Mouse (Mus musculus) left cerebral cortex, postnatal 25 days (tissue): ENCODE measurements around the gene Ube2g1. TPM values are rescaled to one million over a fixed set of nuclear protein-coding genes. Genes with fewer than 3 reads are reported as not detected.
"Not testable (repeated sequence)": the region's sequence is repeated elsewhere in the genome, so short reads cannot be mapped to it uniquely, and the experiment has no call there.

Experiments
- DNase-seq, 2 experiments: peaks; one replicate each; pipeline ENCODE4 v3.0.0; 2022; ENCODE audit warnings: low spot score in 2 of 2, mixed read lengths in 1 of 2
- intact Hi-C: fragments of 180-260 bp; cut with DNase I; formaldehyde crosslinking; loops from one replicate; pipeline ENCODE4 v1.15.1; 2025
- total RNA-seq, 2 experiments: library from RNA; stranded (reverse); gene quantifications; 2 replicates each; pipeline ENCODE4 v1.2.3; 2021

Gene Ube2g1
- total RNA-seq, 2 experiments from 2014 or later: 54.5 to 55.3 TPM

GRCm38 (mm10) chr11:72587537-72588233 lies 19.4 kb upstream of the Ube2g1 start:
- intact Hi-C loops: no loop called here

GRCm38 (mm10) chr11:72595010-72595737 lies 11.9 kb upstream of the Ube2g1 start:
- no peak for DNase-seq
- intact Hi-C loops: no loop called here

More at GRCm38 (mm10) chr11:72587537-72588233, 19.4 kb upstream of the Ube2g1 start:
- DNase-seq: no peak

GRCm38 (mm10) chr11:72597780-72598179 lies 9.3 kb upstream of the Ube2g1 start:
- intact Hi-C loops: no loop called here
- no peak for DNase-seq

GRCm38 (mm10) chr11:72607469-72608070 lies 487 bp downstream of the Ube2g1 start:
- intact Hi-C loops: loop anchor here (5.0 to 10.0 kb wide), 3 partner anchors 85 to 415 kb away; partner anchors contain the start of genes Ankfy1, Cyb5d2 and Zzef1

GRCm38 (mm10) chr11:72608071-72608679 lies 1.1 kb downstream of the Ube2g1 start:
- intact Hi-C loops: loop anchor here (5.0 to 10.0 kb wide), 3 partner anchors 84 to 414 kb away; partner anchors contain the start of genes Ankfy1, Cyb5d2 and Zzef1
- DNase-seq: peak; percentile 90 to 94

More at GRCm38 (mm10) chr11:72607469-72608070, 487 bp downstream of the Ube2g1 start:
- DNase-seq: peak; percentile 46 to 61

- DNase-seq: no peak
- intact Hi-C loops: loop anchor here (5.0 to 10.0 kb wide), 3 partner anchors 83 to 413 kb away; partner anchors contain the start of genes Ankfy1, Cyb5d2 and Zzef1
Measured at GRCm38 (mm10) chr11:72609242-72609641, 2.2 kb downstream of the Ube2g1 start.

GRCm38 (mm10) chr11:72614336-72614735 lies 7.3 kb downstream of the Ube2g1 start:
- DNase-seq, intact Hi-C loops: not testable (repeated sequence)

- intact Hi-C loops: no loop called here
- no peak for DNase-seq
Measured at GRCm38 (mm10) chr11:72615931-72616330, 8.8 kb downstream of the Ube2g1 start.

GRCm38 (mm10) chr11:72618476-72618875 lies 11.4 kb downstream of the Ube2g1 start:
- DNase-seq: no peak
- intact Hi-C loops: no loop called here

GRCm38 (mm10) chr11:72642730-72643129 lies 35.6 kb downstream of the Ube2g1 start:
- intact Hi-C loops: no loop called here
- no peak for DNase-seq

- DNase-seq: no peak
- intact Hi-C loops: no loop called here
Measured at GRCm38 (mm10) chr11:72645386-72645785, 38.3 kb downstream of the Ube2g1 start.

- peak in 1 of 2 experiments; percentile 52 for DNase-seq
- intact Hi-C loops: no loop called here
Measured at GRCm38 (mm10) chr11:72650347-72650746, 43.3 kb downstream of the Ube2g1 start.

- DNase-seq: no peak
- intact Hi-C loops: no loop called here
Measured at GRCm38 (mm10) chr11:72659918-72660317, 52.8 kb downstream of the Ube2g1 start.

GRCm38 (mm10) chr11:72660359-72660758 lies 53.3 kb downstream of the Ube2g1 start:
- DNase-seq: no peak
- intact Hi-C loops: no loop called here

- intact Hi-C loops: no loop called here
Measured at GRCm38 (mm10) chr11:72664641-72665040, 57.6 kb downstream of the Ube2g1 start.

GRCm38 (mm10) chr11:72670634-72671033 lies 63.6 kb downstream of the Ube2g1 start:
- no peak for DNase-seq
- intact Hi-C loops: no loop called here

More at GRCm38 (mm10) chr11:72664641-72665040, 57.6 kb downstream of the Ube2g1 start:
- DNase-seq: no peak

GRCm38 (mm10) chr11:72671294-72671988 lies 64.4 kb downstream of the Ube2g1 start:
- intact Hi-C loops: no loop called here
- no peak for DNase-seq

GRCm38 (mm10) chr11:72672438-72672837 lies 65.4 kb downstream of the Ube2g1 start:
- no peak for DNase-seq
- intact Hi-C loops: no loop called here

GRCm38 (mm10) chr11:72675280-72675679 lies 68.2 kb downstream of the Ube2g1 start:
- no peak for DNase-seq
- intact Hi-C loops: no loop called here
